Mouse (Mus musculus) right cerebral cortex, postnatal 4 days (tissue): Measurements from ENCODE around the gene Gstz1.
"Not testable (repeated sequence)": the region's sequence is repeated elsewhere in the genome, so short reads cannot be mapped to it uniquely, and the experiment has no call there.

Experiments
- DNase-seq: peaks from one replicate; pipeline ENCODE4 v3.0.0-alpha.2; 2022

Gstz1 gene

GRCm38 (mm10) chr12:87160310-87160709 lies 13.3 kb downstream of the Gstz1 start:
- no peak for DNase-seq

- DNase-seq: no peak
Measured at GRCm38 (mm10) chr12:87160815-87161214, 13.8 kb downstream of the Gstz1 start.

- DNase-seq: no peak
Measured at GRCm38 (mm10) chr12:87175194-87175946, 28.4 kb downstream of the Gstz1 start.

- no peak for DNase-seq
Measured at GRCm38 (mm10) chr12:87177631-87178030, 30.7 kb downstream of the Gstz1 start.

GRCm38 (mm10) chr12:87193008-87193407 lies 46.0 kb downstream of the Gstz1 start:
- no peak for DNase-seq

GRCm38 (mm10) chr12:87195069-87195468 lies 48.1 kb downstream of the Gstz1 start:
- DNase-seq: no peak

GRCm38 (mm10) chr12:87196310-87196709 lies 49.3 kb downstream of the Gstz1 start:
- no peak for DNase-seq

- no peak for DNase-seq
Measured at GRCm38 (mm10) chr12:87198792-87199191, 51.8 kb downstream of the Gstz1 start.

GRCm38 (mm10) chr12:87199206-87199972 lies 52.4 kb downstream of the Gstz1 start, which contains the start of gene Samd15:
Gene Samd15, plus strand, starts transcription at chr12:87199723.
- DNase-seq: no peak

GRCm38 (mm10) chr12:87199973-87200586 lies 53.1 kb downstream of the Gstz1 start, which contains the start of gene Tmed8:
Gene Tmed8, minus strand, starts transcription at chr12:87200454.
- DNase-seq: peak; percentile 76

GRCm38 (mm10) chr12:87201694-87202093 lies 54.7 kb downstream of the Gstz1 start:
- DNase-seq: no peak

- not testable (repeated sequence) for DNase-seq
Measured at GRCm38 (mm10) chr12:87205789-87206188, 58.8 kb downstream of the Gstz1 start.

- no peak for DNase-seq
Measured at GRCm38 (mm10) chr12:87212844-87213606, 66.1 kb downstream of the Gstz1 start.
